29 mouse cellular contexts compared by ENCODE assay signal in the genomic region with DNA sequence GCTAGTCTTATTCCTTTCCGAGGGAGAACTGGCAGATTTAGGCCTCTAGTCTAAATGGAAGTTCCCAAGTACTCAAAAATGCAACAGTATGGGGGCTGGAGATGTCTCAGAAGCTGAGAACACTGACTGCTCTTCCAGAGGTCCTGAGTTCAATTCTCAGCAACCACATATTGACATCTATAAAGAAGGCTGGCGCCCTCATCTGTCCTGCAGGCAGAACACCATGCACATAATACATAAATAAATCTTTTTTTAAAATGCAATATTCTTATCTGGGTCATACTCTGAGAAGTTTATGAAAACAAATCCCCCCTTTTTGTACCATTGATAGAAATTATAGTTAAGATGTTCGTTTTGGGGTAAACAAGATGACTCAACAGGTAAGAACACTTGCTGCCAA. TPM values are rescaled to one million over a fixed set of nuclear protein-coding genes. Genes with fewer than 3 reads are reported as not detected.
DNase-seq lines count a peak whose midpoint lies in the region; ATAC-seq and TF ChIP-seq lines count a peak whose summit lies in the region.
"Had no signal": no experiment of that assay in that cellular context is flagged by ENCODE, and none has a peak within 500 bp of the region (broad histone marks: within the 10 kb centered on the region; RNA-seq: fewer than 3 reads in every experiment).

No protein-coding gene starts in this region.

- no peaks in the 10 kb centered on the region for H3K9me3 ChIP-seq in CH12.LX (replicated peaks; ENCODE audit: low read length)
- no peaks in the 10 kb centered on the region for H3K9me3 ChIP-seq in hindbrain, embryonic 14.5 days (ENCODE audit: control insufficient read depth, low read length)
- H3K9me3 ChIP-seq: hindbrain, embryonic 12.5 days; limb, embryonic 10.5 days; limb, embryonic 15.5 days; midbrain, embryonic 13.5 days; stomach, embryonic 15.5 days had no signal

- H3K27me3 ChIP-seq in CH12.LX (replicated peaks): no peaks in the 10 kb centered on the region
- H3K27me3 ChIP-seq in splenic B cell, adult 2 months (ENCODE audit: control insufficient read depth, insufficient read depth, low read length, poor library complexity, severe bottlenecking): no peaks in the 10 kb centered on the region
- no peaks in the 10 kb centered on the region for H3K27me3 ChIP-seq in hindbrain, embryonic 14.5 days (ENCODE audit: control insufficient read depth, insufficient read depth, low read length)
- H3K27me3 ChIP-seq: hindbrain, embryonic 12.5 days; limb, embryonic 15.5 days; midbrain, embryonic 13.5 days; stomach, embryonic 15.5 days had no signal

- H3K27ac ChIP-seq in layer of hippocampus, adult 2 months: no peak overlapping the region
- H3K27ac ChIP-seq in CH12.LX (ENCODE audit: insufficient read depth, low read depth): no peak overlapping the region
- H3K27ac ChIP-seq in hindbrain, embryonic 14.5 days: no peak overlapping the region
- H3K27ac ChIP-seq: gastrocnemius, adult 2 months; hindbrain, embryonic 12.5 days; limb, embryonic 10.5 days; limb, embryonic 15.5 days; midbrain, embryonic 13.5 days; stomach, embryonic 15.5 days had no signal

- in situ Hi-C loops in CH12.LX (cut with MboI; ENCODE audit: low pct_ligation_motif_present, low pct_unique_long_range_greater_than_20kb, low sequenced_read_pairs): no loop called here

- peak; percentile 50 for TF ChIP-seq RAD21 in CH12.LX (IDR thresholded peaks at IDR 0.05; ENCODE audit: low read depth, low read length)

- dilution Hi-C loops in CH12.LX (cut with MboI; ENCODE audit: extremely low pct_ligation_motif_present, extremely low pct_unique_long_range_greater_than_20kb, low sequenced_read_pairs): no loop called here

- H3K4me3 ChIP-seq in layer of hippocampus, adult 2 months: no peak overlapping the region
- H3K4me3 ChIP-seq in CH12.LX (replicated peaks in 1 of 3; ENCODE audit: low read depth in 2 of 3, low read length in 2 of 3, poor library complexity in 1 of 3): no peak overlapping the region
- H3K4me3 ChIP-seq in hindbrain, embryonic 14.5 days (replicated peaks; ENCODE audit: low read length): no peak overlapping the region
- H3K4me3 ChIP-seq: erythroblast, embryonic 14.5 days; gastrocnemius, adult 2 months; hindbrain, embryonic 12.5 days; limb, embryonic 10.5 days; limb, embryonic 15.5 days; midbrain, embryonic 13.5 days; stomach, embryonic 15.5 days had no signal

- TF ChIP-seq CTCF in layer of hippocampus, adult 2 months (conservative IDR thresholded peaks at IDR 0.05): peak; percentile 59
- TF ChIP-seq CTCF in CH12.LX (conservative IDR thresholded peaks at IDR 0.05 in 1 of 2, IDR thresholded peaks at IDR 0.05 in 1 of 2; ENCODE audit: low read depth in 2 of 2, low read length in 2 of 2): peak in 1 of 2 experiments; percentile 58; a peak in 2 of 4 replicates

- no peak for TF ChIP-seq POLR2A in CH12.LX (IDR thresholded peaks at IDR 0.05; ENCODE audit: low read depth, low read length)

- H3K79me2 ChIP-seq in CH12.LX (replicated peaks; ENCODE audit: control insufficient read depth, extremely low read depth, insufficient read depth, poor library complexity, severe bottlenecking): no peaks in the 10 kb centered on the region

- no peak overlapping the region for H3K4me2 ChIP-seq in CH12.LX (ENCODE audit: insufficient read depth, low read depth, poor library complexity, severe bottlenecking)
- H3K4me2 ChIP-seq in hindbrain, embryonic 14.5 days (replicated peaks): no peak overlapping the region
- H3K4me2 ChIP-seq: heart, embryonic 11.5 days; hindbrain, embryonic 12.5 days; limb, embryonic 15.5 days; midbrain, embryonic 13.5 days; stomach, embryonic 15.5 days had no signal

- H3K36me3 ChIP-seq in CH12.LX (replicated peaks in 1 of 2; ENCODE audit: control insufficient read depth in 1 of 2, insufficient read depth in 1 of 2, low read length in 1 of 2): no peaks in the 10 kb centered on the region
- no peaks in the 10 kb centered on the region for H3K36me3 ChIP-seq in splenic B cell, adult 2 months (ENCODE audit: control insufficient read depth, insufficient read depth, low read length, poor library complexity, severe bottlenecking)
- no peaks in the 10 kb centered on the region for H3K36me3 ChIP-seq in hindbrain, embryonic 14.5 days (replicated peaks; ENCODE audit: control insufficient read depth, insufficient read depth)
- H3K36me3 ChIP-seq: hindbrain, embryonic 12.5 days; limb, embryonic 10.5 days; limb, embryonic 15.5 days; midbrain, embryonic 13.5 days; stomach, embryonic 15.5 days had no signal

- no peaks in the 10 kb centered on the region for H3K4me1 ChIP-seq in CH12.LX (ENCODE audit: control insufficient read depth in 1 of 2, insufficient read depth in 2 of 2)
- H3K4me1 ChIP-seq in hindbrain, embryonic 14.5 days (replicated peaks; ENCODE audit: control insufficient read depth, insufficient read depth, low read length): no peaks in the 10 kb centered on the region
- H3K4me1 ChIP-seq: hindbrain, embryonic 12.5 days; limb, embryonic 10.5 days; limb, embryonic 15.5 days; midbrain, embryonic 13.5 days; stomach, embryonic 15.5 days had no signal

- WGBS in hindbrain, embryonic 14.5 days: 87% methylated on average over 3 of the region's 3 CpGs

- ATAC-seq in hindbrain, embryonic 14.5 days (ENCODE audit: low FRiP score): no peak
- ATAC-seq: forebrain, embryonic 16.5 days; intestine, postnatal 0 days; lung, postnatal 0 days; midbrain, embryonic 13.5 days had no signal

- H3K9ac ChIP-seq in CH12.LX (ENCODE audit: insufficient read depth, low read depth): no peak overlapping the region
- H3K9ac ChIP-seq in hindbrain, embryonic 14.5 days: no peak overlapping the region
- H3K9ac ChIP-seq: hindbrain, embryonic 12.5 days; limb, embryonic 15.5 days; midbrain, embryonic 13.5 days; stomach, embryonic 15.5 days had no signal

- no peak for DNase-seq in layer of hippocampus, adult 2 months (ENCODE audit: low spot score in 2 of 2)
- no peak for DNase-seq in layer of hippocampus, postnatal 36 days
- DNase-seq in 3T3-L1 (ENCODE audit: low read depth, low spot score) (peak; percentile 15), CH12.LX (ENCODE audit: extremely low read depth) (peak; percentile 15)
- peak; percentile 18 for DNase-seq in splenic B cell, adult 2 months (ENCODE audit: low read depth, low spot score)
- no peak for DNase-seq in gastrocnemius, adult 8-10 months (ENCODE audit: low spot score in 2 of 2)
- no peak for DNase-seq in hindbrain, embryonic 14.5 days (ENCODE audit: low spot score)
- DNase-seq: adrenal gland, postnatal 36 days; cerebellum, adult 2 months; cerebellum, postnatal 14 days; gastrocnemius, adult 2 months; heart, postnatal 36 days; kidney, adult 9 months; kidney, postnatal 14 days; lung, postnatal 4 days; right cerebral cortex, postnatal 14 days; thymus, postnatal 25 days had no signal

- TF ChIP-seq EP300 in CH12.LX (IDR thresholded peaks at IDR 0.05; ENCODE audit: low read length): no peak

TF ChIP-seq in CH12.LX, 34 proteins besides CTCF, POLR2A, EP300 and RAD21:
- peak; percentile 29; the same call in 1 of the 2 replicates for TF ChIP-seq SMC3 (IDR thresholded peaks at IDR 0.05; ENCODE audit: low read depth, low read length)
- no peak for TF ChIP-seq IRF4 (IDR thresholded peaks at IDR 0.05; ENCODE audit: low read depth, low read length)
TF ChIP-seq in CH12.LX: peak in this region for 1.

RNA-seq across cellular contexts. Expression of a gene that starts 4.0 kb away (rescaled TPM):
- total RNA-seq in layer of hippocampus, adult 2 months (2021): 1 to 10 TPM; 2.4 to 4.9 TPM
- 1 to 10 TPM; 2.2 to 4.1 TPM for total RNA-seq in layer of hippocampus, postnatal 36 days (2021)
- total RNA-seq in CH12.LX (2012; rRNA removed) (not detected in 2 replicates), CH12.LX (2014; rRNA removed) (not detected in 2 replicates)
- polyA plus RNA-seq in CH12.LX (2012; ENCODE audit: insufficient read length, low read depth): not detected in 2 replicates
- under 1 TPM in 2 of 4 experiments, not detected in 2; 0.12 to 0.24 TPM for total RNA-seq in gastrocnemius, adult 8-10 months (2022)
- polyA plus RNA-seq in hindbrain, embryonic 14.5 days (2014; fragmentation: Nextera tagmentation; extraction: Ambion mirVana): 0.68 and 1.1 TPM in 2 replicates
- total RNA-seq: heart, postnatal 36 days had no signal
- polyA plus RNA-seq: erythroblast, embryonic 14.5 days; intestine, postnatal 0 days; small intestine, adult 2 months had no signal

RNA-seq across cellular contexts. Expression of a gene that starts 26.6 kb away (rescaled TPM):
- total RNA-seq in layer of hippocampus, adult 2 months (2021): 10 to 100 TPM; 11.7 to 14.1 TPM
- total RNA-seq in layer of hippocampus, postnatal 36 days (2021): 10 to 100 TPM; 10.3 to 10.6 TPM
- total RNA-seq in CH12.LX (2012; rRNA removed) (not detected in 2 replicates), CH12.LX (2014; rRNA removed) (not detected in 2 replicates)
- polyA plus RNA-seq in CH12.LX (2012; ENCODE audit: insufficient read length, low read depth): not detected in 2 replicates
- total RNA-seq in gastrocnemius, adult 8-10 months (2022): 1 to 10 TPM in 3 of 4 experiments, under 1 TPM in 1; 0.67 to 1.1 (median 1.0) TPM
- polyA plus RNA-seq in hindbrain, embryonic 14.5 days (2014; fragmentation: Nextera tagmentation; extraction: Ambion mirVana): 15.3 and 16.3 TPM in 2 replicates
- polyA plus RNA-seq: C2C12; erythroblast, embryonic 14.5 days; small intestine, adult 2 months had no signal

RNA-seq across cellular contexts. Expression of a gene that starts 26.9 kb away (rescaled TPM):
- 10 to 100 TPM; 22.2 to 27.6 TPM for total RNA-seq in layer of hippocampus, adult 2 months (2021)
- total RNA-seq in layer of hippocampus, postnatal 36 days (2021): 10 to 100 TPM; 17.5 to 25.6 TPM
- 0.13 TPM in 1 of 2 replicates, not detected in the other for total RNA-seq in CH12.LX (2012; rRNA removed)
- not detected in 2 replicates for total RNA-seq in CH12.LX (2014; rRNA removed)
- polyA plus RNA-seq in CH12.LX (2012; ENCODE audit: insufficient read length, low read depth): not detected in 2 replicates
- total RNA-seq in gastrocnemius, adult 8-10 months (2022): 10 to 100 TPM in 2 of 4 experiments, 1 to 10 TPM in 2; 8.9 to 16.4 (median 10.8) TPM
- 3.2 and 8.5 TPM in 2 replicates for polyA plus RNA-seq in hindbrain, embryonic 14.5 days (2014; fragmentation: Nextera tagmentation; extraction: Ambion mirVana)
- polyA plus RNA-seq: small intestine, adult 2 months had no signal

Comparison
In these comparisons a context has a peak if more than half of its experiments do, and no peak if none do; other contexts are left out.
1. DNase-seq: peak in 3T3-L1 (single experiment), CH12.LX (single experiment) and splenic B cell, adult 2 months (single experiment); none in layer of hippocampus, adult 2 months (0 of 2), layer of hippocampus, postnatal 36 days (0 of 2), gastrocnemius, adult 8-10 months (0 of 2) and hindbrain, embryonic 14.5 days (single experiment).
2. RNA of a gene that starts 26.6 kb away (total RNA-seq): 11.7 to 14.1 TPM in layer of hippocampus, adult 2 months and 10.3 to 10.6 TPM in layer of hippocampus, postnatal 36 days; 0.67 to 1.1 TPM in gastrocnemius, adult 8-10 months and not detected in CH12.LX; every median in the first group is over 4 times any median in the second.
3. RNA of a gene that starts 26.9 kb away (total RNA-seq): 22.2 to 27.6 TPM in layer of hippocampus, adult 2 months, 17.5 to 25.6 TPM in layer of hippocampus, postnatal 36 days and 8.9 to 16.4 TPM in gastrocnemius, adult 8-10 months; 0.13 TPM in CH12.LX; every median in the first group is over 4 times any median in the second.